Mouse (Mus musculus): Measurements from ENCODE around the gene Slc6a14. TPM values are rescaled to one million over a fixed set of nuclear protein-coding genes. Genes with fewer than 3 reads are reported as not detected.

Slc6a14 gene
- polyA plus RNA-seq, 1 experiment from 2014 or later, result 18.2 TPM

GRCm38 (mm10) chrX:21716885-21717284 is 2.2 kb downstream of the Slc6a14 start:
- Histone ChIP-seq H3K4me2 (replicated peaks; ENCODE audit: low read depth) (no peak overlapping the region), H3K9ac (ENCODE audit: low read depth, low read length) (no peak overlapping the region), H3K36me3 (ENCODE audit: control insufficient read depth, insufficient read depth) (no peaks in the 10 kb centered on the region), H3K27ac (ENCODE audit: low read depth, low read length) (no peak overlapping the region), H3K4me1 (replicated peaks; ENCODE audit: control insufficient read depth, insufficient read depth, low read length) (no peaks in the 10 kb centered on the region), H3K9me3 (ENCODE audit: control insufficient read depth) (no peaks in the 10 kb centered on the region), H3K4me3 (ENCODE audit: low read depth, low read length) (no peak overlapping the region), H3K27me3 (replicated peaks; ENCODE audit: control insufficient read depth, insufficient read depth, low read length) (no peaks in the 10 kb centered on the region)
- 89% methylated on average over 2 of the region's 2 CpGs for WGBS
- no peak for TF ChIP-seq CTCF (IDR thresholded peaks at IDR 0.05; ENCODE audit: low read depth)
- ATAC-seq, result no peak

DNA sequence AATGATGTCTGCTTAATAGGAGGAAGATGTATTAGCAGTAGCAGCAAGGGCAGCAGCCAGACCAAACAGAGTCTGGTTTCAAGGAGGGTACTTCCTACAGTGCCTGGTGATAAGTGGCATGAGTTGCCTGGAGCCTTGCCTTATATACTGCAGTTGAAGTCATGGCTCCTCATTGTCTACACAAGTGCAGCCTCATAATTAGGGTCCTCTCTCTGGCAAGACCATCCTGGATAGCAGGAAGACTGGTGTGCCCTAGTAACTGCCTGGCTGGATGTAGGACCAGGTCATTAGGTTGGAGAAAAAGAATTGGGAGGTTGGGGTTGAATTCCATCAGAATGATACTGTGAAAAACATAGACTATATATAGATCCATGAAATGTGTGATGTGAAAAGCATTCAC is 30.3 kb downstream of the Slc6a14 start, which contains the start of gene Gm28269:
Gene Gm28269, minus strand, starts transcription at position 101 of the 400 bp plus-strand sequence.
- H3K4me3 ChIP-seq (ENCODE audit: low read depth, low read length), result no peak within 1 kb of the TSS
- TF ChIP-seq CTCF (IDR thresholded peaks at IDR 0.05; ENCODE audit: low read depth), result no peak
- H3K9ac ChIP-seq (ENCODE audit: low read depth, low read length), result no peak within 1 kb of the TSS
- no peaks in the 10 kb centered on the region for H3K27me3 ChIP-seq (replicated peaks; ENCODE audit: control insufficient read depth, insufficient read depth, low read length)
- ATAC-seq, result no peak
- no peak within 1 kb of the TSS for H3K27ac ChIP-seq (ENCODE audit: low read depth, low read length)
- H3K4me2 ChIP-seq (replicated peaks; ENCODE audit: low read depth), result no peak within 1 kb of the TSS
- H3K9me3 ChIP-seq (ENCODE audit: control insufficient read depth), result no peaks in the 10 kb centered on the region
- H3K4me1 ChIP-seq (replicated peaks; ENCODE audit: control insufficient read depth, insufficient read depth, low read length), result no peaks in the 10 kb centered on the region
- no peaks in the 10 kb centered on the region for H3K36me3 ChIP-seq (ENCODE audit: control insufficient read depth, insufficient read depth)

Other genes with a start within 250 kb of the Slc6a14 start
- gene Agtr2, start 230.4 kb upstream of the Slc6a14 start, polyA plus RNA-seq (2015; fragmentation: Nextera tagmentation; extraction: Ambion mirVana), result 4.1 and 5.9 TPM in 2 replicates
- not detected in 2 replicates for gene Gm28269, start 30.2 kb downstream of the Slc6a14 start, polyA plus RNA-seq (2015; fragmentation: Nextera tagmentation; extraction: Ambion mirVana)